Mouse (Mus musculus): ENCODE measurements around the gene Tbxas1.

The Tbxas1 gene

DNA sequence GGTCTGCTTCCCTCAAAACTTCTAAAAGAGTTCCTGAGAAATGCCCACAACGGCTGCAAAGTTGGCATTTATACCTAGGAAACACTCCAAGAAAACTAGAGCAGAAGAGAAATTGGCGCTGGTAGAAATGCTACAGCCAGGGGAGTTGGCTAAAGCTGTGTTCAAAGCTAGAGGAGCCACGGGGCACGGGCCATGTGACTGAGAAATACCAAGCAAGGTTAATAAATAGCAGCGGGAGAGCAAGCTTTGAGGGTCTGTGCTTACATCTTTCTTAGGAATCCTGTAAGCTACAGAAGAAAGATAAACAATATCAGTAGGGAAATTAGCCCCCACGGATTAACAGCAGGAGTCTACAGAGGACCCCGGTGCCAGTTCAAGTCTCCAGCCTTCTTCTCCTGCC is 107.9 kb downstream of the Tbxas1 start:
- DNase-seq (ENCODE audit: low read depth in 2 of 2, low spot score in 2 of 2) = no peak

DNA sequence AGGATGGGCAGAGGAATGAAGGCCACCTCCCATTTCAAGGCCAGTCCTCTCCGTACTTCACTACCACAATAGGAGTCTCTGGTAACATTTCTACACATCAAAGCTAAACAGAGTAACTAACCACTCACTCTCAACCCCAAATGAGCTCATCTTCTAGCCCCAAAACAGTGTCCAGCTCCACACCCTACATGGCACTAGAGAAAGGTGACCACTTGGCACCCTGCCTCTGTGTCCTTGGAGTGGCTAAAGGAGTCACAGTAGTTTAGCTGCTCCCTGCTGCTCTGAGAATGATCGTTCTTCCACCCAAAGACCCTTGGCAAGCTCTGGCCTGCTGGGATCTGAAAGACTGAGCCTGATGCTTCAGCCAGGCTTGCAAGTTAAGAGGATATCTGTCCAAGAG is 109.4 kb downstream of the Tbxas1 start:
- DNase-seq (ENCODE audit: low read depth in 2 of 2, low spot score in 2 of 2) = no peak

DNA sequence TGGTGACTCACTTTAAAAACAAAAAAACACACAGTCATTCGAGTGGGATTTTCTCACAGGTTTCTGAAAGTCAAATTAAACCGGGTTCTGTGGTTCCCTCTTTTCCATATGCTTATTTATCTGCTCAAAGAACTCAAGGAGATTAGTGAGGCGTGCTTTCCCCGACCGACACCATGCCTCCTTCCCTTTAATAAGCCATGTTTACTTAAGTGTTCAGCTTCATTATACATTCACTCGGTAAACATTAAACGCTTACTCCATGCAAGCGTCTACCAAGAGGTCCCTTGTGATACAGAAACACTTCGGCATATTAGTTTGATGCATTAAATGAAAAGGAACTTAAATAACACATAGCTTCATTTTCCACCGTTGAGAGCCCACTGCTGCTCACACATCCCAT is 111.4 kb downstream of the Tbxas1 start:
- no peak for DNase-seq (ENCODE audit: low read depth in 2 of 2, low spot score in 2 of 2)

DNA sequence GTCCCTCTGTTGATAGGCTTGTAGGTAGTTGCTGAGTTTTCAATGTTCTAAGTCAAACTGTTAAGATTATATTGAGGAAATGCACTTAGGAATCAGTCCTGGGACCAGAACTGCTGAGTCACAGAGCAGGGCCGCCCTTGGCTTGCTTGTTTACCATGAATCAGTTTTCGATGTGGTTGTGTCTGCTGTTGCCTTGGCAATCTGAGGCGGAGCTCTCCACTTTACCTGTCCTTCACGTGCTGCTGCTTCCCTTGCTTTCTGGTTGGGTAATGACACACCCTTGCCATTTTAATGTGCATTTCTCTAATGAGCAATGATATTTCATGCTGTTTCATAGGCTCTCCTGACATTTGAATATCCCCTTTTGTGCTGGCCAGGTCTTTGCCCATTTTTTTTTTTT is 116.8 kb downstream of the Tbxas1 start:
- DNase-seq (ENCODE audit: low read depth in 2 of 2, low spot score in 2 of 2) = no peak

DNA sequence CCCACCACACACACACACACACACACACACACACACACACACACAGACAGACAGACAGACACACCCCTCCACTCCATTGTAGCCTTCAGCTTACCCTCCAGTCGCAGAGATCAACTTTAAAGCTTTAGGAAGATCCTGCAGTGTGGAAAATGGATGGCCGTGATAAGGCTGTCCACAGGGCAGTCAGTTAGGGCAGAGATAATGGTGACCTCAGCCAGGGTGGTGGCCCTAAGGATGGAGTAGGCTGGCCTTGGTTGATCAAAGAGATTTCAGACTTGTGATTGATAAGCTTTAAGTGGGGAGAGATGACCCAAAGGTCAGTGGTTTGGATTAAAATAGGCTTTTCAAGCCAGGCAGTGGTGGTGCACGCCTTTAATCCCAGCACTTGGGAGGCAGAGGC is 120.6 kb downstream of the Tbxas1 start:
- no peak for DNase-seq (ENCODE audit: low read depth in 2 of 2, low spot score in 2 of 2)

DNA sequence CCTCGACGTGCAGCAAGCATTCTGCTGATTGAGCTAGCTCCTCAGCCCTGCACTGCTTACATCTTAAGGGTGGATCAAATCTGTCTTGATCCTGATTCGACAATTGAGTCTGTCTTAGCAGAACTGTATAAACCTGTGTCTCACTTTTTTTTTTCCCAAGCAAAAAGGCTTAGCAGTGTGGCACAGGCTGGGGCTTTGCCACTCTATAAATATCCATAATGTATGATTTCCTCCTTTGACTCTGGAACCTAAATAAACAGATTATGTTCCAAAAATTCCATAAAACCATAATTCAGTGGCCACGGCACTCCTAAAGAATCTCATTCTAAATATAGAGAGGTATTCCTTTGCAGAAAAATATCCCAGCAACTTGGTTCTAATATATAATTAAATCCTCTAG is 122.6 kb downstream of the Tbxas1 start:
- no peak for DNase-seq (ENCODE audit: low read depth in 2 of 2, low spot score in 2 of 2)

DNA sequence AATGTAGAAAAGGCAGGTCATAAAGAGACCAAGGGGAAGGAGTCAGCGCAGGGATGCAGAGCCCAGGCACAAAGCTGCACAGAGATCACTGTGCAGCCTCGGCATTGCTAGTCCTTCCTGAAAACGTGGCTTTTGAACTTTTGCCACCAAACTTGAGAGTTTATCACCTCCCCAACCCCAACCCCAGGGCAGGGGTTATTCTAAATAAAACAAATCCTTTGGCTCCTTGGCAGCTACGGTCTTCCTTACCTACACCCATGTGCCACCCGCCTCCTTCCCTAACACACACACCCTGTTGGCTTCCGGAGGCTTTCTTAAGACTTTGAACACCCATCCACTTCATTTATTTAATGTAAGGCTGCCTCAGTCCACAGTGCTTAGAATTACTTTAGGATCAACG is 127.9 kb downstream of the Tbxas1 start:
- no peak for DNase-seq (ENCODE audit: low read depth in 2 of 2, low spot score in 2 of 2)

DNA sequence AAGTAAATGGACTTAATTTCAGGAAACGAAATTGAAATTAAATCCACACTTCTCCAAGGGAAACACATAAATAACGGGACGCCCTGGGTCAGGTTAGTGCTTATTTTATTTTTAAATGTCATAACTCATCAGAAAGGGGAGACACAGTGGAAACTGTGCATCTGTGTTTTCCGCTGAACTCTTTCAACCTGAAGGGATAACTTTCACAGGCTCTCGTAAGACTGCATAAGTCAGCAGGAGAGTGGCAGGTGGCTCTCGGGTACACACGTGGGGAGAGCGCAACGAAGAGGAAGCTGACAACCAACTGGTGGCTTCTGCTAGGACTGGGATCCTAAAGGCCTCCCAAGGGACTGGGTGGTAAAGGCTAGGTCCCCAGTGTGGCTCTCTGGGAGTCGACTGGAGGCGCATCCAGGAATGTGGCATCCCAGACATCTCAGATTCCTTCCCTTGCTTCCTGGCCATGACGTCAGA is 128.8 kb downstream of the Tbxas1 start:
- no peak for DNase-seq (ENCODE audit: low read depth in 2 of 2, low spot score in 2 of 2)

DNA sequence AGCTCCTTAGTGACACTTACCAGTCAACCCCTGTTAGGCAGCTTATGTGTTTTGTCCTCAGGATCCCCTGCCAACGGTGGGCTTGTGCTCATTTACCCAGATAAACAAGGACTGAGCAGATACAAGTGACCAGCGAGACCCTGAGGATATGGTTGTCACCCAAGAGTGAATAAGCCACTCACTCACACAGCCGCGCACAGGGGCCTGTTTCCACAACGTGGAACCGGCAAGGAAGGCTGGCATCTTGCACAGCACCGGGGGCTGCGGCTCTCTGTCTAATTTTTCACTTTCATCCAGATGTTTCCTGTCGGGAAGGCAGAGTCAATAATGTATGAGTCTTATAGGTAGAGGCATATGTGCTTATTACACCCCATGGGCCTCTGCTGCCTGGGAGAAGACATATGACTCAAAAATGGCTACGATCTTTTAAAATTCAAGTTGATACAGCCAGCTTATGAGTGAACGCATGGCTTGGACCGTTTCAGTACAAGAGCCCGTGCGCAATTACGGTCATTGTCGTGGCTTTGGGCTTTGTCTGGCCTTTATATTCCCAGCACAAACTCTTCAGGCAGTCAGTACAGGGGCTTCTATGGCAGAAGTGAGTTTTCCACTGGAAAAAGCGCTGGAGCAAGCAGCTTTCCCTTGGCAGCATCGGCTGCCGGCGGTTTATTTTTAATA is 130.2 kb downstream of the Tbxas1 start:
- DNase-seq (ENCODE audit: low read depth in 2 of 2, low spot score in 2 of 2) = no peak

DNA sequence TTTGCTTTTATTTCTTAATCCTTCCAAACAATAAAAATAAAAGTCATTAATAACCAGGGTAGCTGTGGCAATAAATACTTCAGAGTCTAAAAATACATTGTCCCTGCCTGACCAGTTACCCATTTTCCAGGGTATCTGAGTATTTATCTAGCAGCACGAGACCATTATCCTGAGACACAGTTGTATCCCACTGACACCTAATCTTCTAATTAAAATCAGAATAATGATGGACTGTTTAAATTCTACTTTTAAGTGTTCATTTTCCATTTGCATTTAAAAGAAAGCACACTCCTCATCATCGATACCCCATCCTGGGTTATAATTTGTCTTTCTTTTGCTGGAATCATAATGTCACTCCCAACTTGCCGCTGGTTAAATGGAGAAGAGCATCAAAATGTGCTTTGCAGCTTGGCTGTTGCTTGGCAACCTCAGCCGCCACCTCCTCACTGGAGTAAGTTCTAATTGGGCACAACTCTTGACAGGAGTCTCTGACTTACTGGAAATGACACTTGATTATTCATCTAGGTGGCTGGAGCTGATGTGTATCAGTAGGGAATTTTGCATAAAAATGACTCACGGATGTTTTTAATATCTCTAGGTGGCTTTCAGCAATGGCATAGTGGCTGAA is 130.9 kb downstream of the Tbxas1 start:
- DNase-seq (ENCODE audit: low read depth in 2 of 2, low spot score in 2 of 2) = no peak

DNA sequence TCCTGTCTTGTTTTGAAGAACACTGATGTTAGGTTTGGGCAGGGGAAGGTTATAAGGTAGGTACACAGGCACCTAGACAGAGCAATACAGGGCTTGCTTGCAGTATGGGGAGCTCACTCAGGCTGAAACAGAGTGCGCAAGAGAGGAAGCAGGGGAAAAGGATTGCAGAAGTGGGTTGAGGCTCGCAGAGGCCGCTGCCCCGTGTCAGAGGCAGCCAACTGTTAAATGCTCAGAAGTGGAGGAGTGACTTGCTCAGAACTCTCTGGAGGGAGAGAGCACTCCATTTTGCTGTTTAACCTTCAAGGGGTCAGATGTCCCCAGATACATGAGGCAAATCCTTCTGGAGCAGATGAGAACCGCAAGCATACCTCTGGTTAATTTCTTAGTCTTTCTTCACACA is 132.0 kb downstream of the Tbxas1 start:
- DNase-seq (ENCODE audit: low read depth in 2 of 2, low spot score in 2 of 2) = no peak

DNA sequence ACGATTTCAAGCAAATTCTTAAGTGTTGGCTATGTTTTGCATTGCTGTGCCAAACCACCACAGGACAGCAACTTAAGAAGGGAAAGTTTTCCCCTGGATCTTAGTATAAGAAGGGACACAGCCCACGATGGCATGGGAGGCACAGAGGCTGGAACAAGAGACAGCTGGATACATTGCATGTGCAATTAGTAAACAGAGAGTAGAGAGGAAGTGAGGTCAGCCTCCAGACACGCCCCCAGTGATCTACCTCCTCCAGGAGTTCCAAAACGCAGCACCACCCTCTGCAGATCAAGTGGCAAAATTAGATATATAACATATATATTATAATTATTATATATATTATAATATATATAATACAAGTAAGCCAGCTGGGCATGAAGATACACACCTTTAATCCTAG is 132.9 kb downstream of the Tbxas1 start:
- DNase-seq (ENCODE audit: low read depth in 2 of 2, low spot score in 2 of 2) = no peak

DNA sequence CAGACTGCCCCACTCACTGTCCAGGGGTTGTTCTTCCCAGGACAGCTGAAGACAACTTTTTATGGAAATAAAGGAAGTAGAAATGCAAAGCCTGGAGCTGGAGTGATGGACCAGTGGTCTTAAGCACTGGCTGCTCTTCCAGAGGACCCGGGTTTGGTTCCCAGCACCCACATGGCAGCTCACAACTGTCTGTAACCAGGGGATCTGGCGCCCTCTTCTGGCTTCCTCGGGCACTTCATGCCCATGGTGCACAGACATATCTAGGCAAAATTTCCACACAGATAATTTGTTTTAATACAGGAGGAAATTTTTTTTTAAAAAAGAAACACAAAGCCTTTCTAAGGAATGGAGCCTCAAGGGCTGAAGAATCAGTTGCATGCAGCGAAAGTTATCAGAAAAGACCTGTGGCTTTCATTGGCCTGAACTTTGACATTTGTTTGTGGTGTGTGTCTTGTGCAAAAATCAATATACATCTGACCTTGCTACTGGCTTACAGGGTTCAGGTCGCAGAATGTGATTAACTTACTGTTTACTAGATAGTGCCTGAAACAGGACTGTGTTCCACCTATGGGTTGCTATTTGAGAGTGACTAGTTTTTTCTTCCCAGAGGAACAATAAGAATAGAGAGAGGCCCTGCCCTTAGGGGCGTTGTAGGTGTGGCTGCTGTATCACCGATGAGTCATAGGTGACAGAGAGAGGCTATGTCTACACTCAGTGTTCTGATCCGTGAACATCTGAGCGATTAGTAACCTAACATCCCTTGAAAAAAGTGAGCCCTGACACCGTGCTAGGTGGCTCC is 138.0 kb downstream of the Tbxas1 start:
- no peak for DNase-seq (ENCODE audit: low read depth in 2 of 2, low spot score in 2 of 2)

DNA sequence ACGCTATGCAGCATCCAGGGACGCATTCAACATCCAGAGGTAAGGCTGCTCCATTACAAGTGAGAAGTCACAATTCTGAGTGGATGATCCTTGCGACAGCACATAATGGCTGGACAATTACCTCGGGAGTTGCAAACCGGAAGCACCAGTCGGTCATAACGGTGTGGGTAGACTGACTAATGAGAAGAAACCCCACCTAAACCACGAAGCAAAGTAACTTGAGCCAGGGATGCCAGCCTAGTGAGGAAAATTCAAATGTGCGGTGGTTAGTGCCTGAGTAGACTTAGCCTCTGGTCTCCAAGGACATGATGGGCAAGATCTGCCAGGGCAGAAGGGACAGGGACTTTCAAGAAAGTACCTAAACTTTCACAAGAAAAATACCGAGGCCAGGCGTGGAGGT is 142.7 kb downstream of the Tbxas1 start:
- no peak for DNase-seq (ENCODE audit: low read depth in 2 of 2, low spot score in 2 of 2)

DNA sequence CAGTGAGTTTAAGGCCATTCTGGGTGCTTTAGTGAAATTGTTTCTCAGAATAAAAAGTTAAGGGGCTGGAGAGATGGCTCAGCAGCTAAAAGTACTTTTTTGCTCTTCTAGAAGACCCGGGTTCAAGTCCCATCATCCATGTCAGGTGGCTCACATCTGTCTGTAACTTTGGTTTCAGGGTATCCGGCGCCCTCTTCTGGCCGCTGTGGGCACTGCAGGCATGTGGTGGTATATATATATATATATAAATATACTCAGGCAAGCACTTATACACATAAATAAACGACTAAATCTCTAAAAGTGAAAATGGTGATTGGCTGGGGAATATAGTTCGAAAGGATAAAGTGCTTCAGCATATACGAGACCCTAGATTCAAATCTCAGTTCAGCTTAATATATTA is 143.6 kb downstream of the Tbxas1 start:
- DNase-seq (ENCODE audit: low read depth in 2 of 2, low spot score in 2 of 2) = no peak

DNA sequence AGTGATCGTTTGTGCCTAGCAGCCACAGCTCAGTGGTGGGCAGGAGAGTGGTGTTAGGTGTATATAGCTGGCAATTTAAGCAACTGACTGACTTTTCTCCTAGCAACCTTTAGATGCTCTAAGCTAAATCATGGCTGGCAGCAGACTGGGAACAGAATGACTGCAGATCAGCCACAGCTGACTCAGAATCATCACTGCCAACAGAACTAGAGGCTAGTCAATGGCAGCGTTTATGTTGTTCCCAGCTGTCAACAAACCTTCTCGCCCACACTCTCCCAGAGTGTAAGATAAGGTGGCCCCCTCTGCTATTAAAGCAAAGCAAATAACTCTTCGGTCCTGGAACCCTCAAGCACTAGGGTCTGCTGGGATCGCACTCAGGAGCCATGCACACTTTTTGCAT is 144.0 kb downstream of the Tbxas1 start:
- DNase-seq (ENCODE audit: low read depth in 2 of 2, low spot score in 2 of 2) = no peak

DNA sequence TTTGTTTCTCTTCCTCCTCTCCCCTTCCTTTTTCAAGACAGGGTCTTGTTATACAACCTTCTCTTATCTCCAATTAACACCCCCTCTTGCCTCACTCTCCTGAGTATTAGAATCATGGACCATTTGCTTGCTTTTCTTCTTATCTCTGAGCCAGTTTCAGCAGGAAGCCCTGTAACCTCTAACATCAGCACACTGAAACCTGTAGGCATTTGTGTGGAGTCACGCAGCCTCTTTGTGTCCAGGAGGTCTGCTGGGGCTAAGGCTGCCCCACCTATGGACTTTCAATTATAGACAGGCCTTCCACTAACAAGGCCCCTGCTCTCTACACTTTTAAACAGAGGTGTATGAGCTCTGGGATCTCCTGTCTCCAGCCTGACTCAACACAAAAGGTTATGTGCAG is 146.7 kb downstream of the Tbxas1 start:
- no peak for DNase-seq (ENCODE audit: low read depth in 2 of 2, low spot score in 2 of 2)

DNA sequence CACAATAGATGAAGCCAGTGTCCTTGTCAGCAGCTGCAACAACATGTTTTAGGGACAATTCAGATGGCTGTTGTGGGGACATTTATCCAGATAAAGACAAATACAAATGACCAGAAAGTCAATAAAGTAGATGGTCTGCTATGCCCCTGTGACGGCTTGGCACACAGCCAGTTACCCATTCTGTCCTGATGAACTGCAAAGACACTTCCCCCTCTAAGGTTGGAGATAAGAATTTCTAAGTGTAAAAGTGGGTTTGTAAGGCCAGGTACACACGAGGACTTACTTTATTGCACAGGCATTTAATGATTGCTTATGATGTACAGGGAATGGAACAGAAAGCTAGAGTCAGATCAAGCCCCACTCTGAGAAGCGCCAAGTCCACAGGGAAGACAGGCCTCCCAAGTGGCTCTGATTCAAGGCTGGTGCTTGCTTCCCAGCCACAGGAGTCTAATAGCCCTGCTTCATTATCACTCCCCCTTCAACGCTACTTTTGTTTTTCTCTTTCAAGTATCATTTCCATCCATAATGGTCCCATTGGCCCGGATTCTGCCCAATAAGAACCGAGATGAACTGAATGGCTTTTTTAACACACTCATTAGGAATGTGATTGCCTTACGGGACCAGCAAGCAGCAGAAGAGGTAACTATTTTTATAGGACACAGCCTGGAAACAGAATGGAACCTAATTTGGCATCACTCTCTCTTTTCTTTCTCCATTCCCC is 147.4 kb downstream of the Tbxas1 start:
- DNase-seq (ENCODE audit: low read depth in 2 of 2, low spot score in 2 of 2) = no peak

DNA sequence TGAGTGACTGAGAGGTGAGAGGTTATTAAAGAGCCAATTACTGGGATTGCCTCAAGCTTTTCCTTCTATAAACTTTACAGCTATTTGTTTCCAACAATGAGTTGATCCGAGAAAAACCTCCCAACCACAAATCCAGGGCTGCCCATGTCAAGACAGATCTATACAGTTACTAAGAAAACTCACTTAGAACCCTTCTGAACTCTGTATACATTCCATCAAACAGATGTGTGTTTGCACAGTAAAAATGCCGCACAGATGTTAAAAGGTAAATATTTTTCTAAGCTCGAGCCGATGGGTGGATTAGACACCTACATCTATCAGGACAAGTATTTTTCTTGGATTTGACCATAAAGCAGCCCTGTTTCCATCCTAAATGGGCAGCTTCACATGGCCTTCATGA is 149.4 kb downstream of the Tbxas1 start:
- no peak for DNase-seq (ENCODE audit: low read depth in 2 of 2, low spot score in 2 of 2)

DNA sequence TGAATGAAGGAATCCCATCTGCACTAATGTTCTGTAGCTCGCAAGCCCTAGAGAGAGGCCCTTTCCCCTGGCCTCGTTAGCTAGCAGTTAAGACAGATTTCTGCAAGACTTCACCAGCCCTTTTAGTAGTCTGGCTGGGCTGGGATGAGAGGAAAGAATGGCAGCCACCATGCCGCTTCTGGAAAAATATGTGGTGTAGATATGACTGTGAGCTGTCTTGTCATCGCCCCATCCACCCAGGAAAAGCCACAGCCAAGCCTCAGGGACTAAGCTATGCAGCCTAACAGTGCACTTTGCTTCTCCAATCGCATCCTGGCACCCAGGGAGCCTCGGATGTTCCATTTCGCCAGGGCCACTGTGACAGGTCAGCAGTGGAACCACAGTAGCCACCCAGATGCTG is 149.8 kb downstream of the Tbxas1 start:
- DNase-seq (ENCODE audit: low read depth in 2 of 2, low spot score in 2 of 2) = no peak

DNA sequence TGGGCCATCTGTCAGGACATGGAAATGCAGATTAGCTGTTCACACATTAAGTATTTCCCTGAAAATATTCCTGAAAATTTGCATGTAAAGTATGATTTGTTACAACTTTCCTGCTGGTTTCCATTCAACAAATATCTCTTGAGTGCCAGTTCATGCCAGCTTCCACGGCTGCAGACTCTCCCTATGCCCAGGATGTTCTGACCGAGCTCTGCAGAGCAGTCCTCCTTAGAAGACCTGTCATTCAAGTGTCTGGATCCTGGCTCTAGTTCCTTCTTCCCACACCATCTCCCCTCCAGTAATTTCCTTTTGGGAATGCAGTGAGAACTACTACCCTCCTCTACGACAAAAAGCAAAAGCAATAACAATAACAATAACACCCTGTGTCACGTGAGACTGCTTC is 155.5 kb downstream of the Tbxas1 start:
- DNase-seq (ENCODE audit: low read depth in 2 of 2, low spot score in 2 of 2) = no peak

DNA sequence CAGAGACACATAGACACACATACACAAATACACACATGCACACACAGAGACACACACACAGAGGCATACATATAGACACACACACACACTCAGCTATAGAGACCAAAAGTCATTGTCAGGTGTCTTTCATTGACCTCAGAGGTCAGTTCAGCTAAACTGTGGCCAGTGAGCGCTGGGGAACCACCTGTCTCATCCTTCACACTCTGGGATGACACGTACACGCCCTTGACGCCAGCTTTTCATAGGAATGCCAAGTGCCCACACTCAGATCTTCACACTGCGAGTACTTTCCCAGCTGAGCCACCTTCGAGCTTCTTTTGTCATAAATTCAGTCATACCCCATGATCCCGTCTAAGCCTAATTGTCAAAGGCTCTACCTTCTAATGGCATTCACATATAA is 158.5 kb downstream of the Tbxas1 start:
- no peak for DNase-seq (ENCODE audit: low read depth in 2 of 2, low spot score in 2 of 2)
